ENCODE assay signal across 35 mouse cellular contexts in genomic region chr5:123130030-123130813, GRCm38 (mm10). TPM values are rescaled to one million over a fixed set of nuclear protein-coding genes. Genes with fewer than 3 reads are reported as not detected.
DNase-seq lines count a peak whose midpoint lies in the region; ATAC-seq and TF ChIP-seq lines count a peak whose summit lies in the region.
"Had no signal": no experiment of that assay in that cellular context is flagged by ENCODE, and none has a peak within 500 bp of the region (broad histone marks: within the 10 kb centered on the region; RNA-seq: fewer than 3 reads in every experiment).

No protein-coding gene starts in this region.

- no peak for DNase-seq in hindbrain, postnatal 0 days (ENCODE audit: low spot score)
- no peak for DNase-seq in midbrain, postnatal 0 days (ENCODE audit: low spot score)
- DNase-seq in midbrain, embryonic 11.5 days (ENCODE audit: low spot score, missing footprints) = no peak
- DNase-seq: adrenal gland, adult 2 months; adrenal gland, postnatal 36 days; cerebellum, adult 9-10 months; forebrain, postnatal 0 days; gastrocnemius, postnatal 14 days; kidney, adult 9 months; kidney, postnatal 14 days; liver, postnatal 0 days; right cerebral cortex, postnatal 4 days; thymus, postnatal 25 days had no signal

- no peak for TF ChIP-seq CTCF in hindbrain, postnatal 0 days (IDR thresholded peaks at IDR 0.05; ENCODE audit: low read depth)
- TF ChIP-seq CTCF in midbrain, postnatal 0 days (IDR thresholded peaks at IDR 0.05) = no peak
- TF ChIP-seq CTCF in bone marrow, adult 2 months (IDR thresholded peaks at IDR 0.05; ENCODE audit: control insufficient read depth, insufficient read depth, low read length) = no peak
- TF ChIP-seq CTCF in small intestine, adult 2 months (IDR thresholded peaks at IDR 0.05; ENCODE audit: extremely low read depth, insufficient read length, insufficient replicate concordance, low read depth, low read length) = no peak

- H3K9me3 ChIP-seq in hindbrain, embryonic 13.5 days = no peaks in the 10 kb centered on the region
- H3K9me3 ChIP-seq in hindbrain, postnatal 0 days (ENCODE audit: low read length) = no peaks in the 10 kb centered on the region
- no peaks in the 10 kb centered on the region for H3K9me3 ChIP-seq in midbrain, postnatal 0 days (ENCODE audit: low read length)
- H3K9me3 ChIP-seq in midbrain, embryonic 11.5 days (ENCODE audit: control insufficient read depth, low read length) = no peaks in the 10 kb centered on the region
- no peaks in the 10 kb centered on the region for H3K9me3 ChIP-seq in kidney, embryonic 14.5 days (ENCODE audit: control insufficient read depth, low read length)
- H3K9me3 ChIP-seq: embryonic facial prominence, embryonic 13.5 days; forebrain, embryonic 10.5 days; heart, embryonic 10.5 days; heart, embryonic 15.5 days; hindbrain, embryonic 12.5 days; limb, embryonic 13.5 days; midbrain, embryonic 12.5 days; neural tube, embryonic 13.5 days; stomach, embryonic 15.5 days had no signal

- ATAC-seq in hindbrain, embryonic 13.5 days (ENCODE audit: low FRiP score) = no peak
- no peak for ATAC-seq in hindbrain, postnatal 0 days
- ATAC-seq in midbrain, postnatal 0 days (ENCODE audit: low FRiP score) = no peak
- no peak for ATAC-seq in midbrain, embryonic 11.5 days (ENCODE audit: low FRiP score)
- ATAC-seq in kidney, embryonic 14.5 days (ENCODE audit: low FRiP score, low TSS enrichment) = no peak
- ATAC-seq: activated CD4-positive, CD25-positive, alpha-beta regulatory T cell, adult 4 months; forebrain, postnatal 0 days; inflammation-experienced regulatory T-cells, adult 6 months; liver, postnatal 0 days had no signal

- peak overlapping the region; percentile 35 for H3K9ac ChIP-seq in hindbrain, embryonic 13.5 days
- no peak overlapping the region for H3K9ac ChIP-seq in hindbrain, postnatal 0 days (replicated peaks; ENCODE audit: low read length)
- 0 out of 2 replicates have a peak overlapping the region, but pooled peaks have one; percentile 19 for H3K9ac ChIP-seq in midbrain, postnatal 0 days (replicated peaks; ENCODE audit: low read length, poor library complexity, severe bottlenecking)
- no peak overlapping the region for H3K9ac ChIP-seq in midbrain, embryonic 11.5 days (ENCODE audit: low read length)
- H3K9ac ChIP-seq in kidney, embryonic 14.5 days (ENCODE audit: low read depth, low read length) = no peak overlapping the region
- H3K9ac ChIP-seq: embryonic facial prominence, embryonic 13.5 days; forebrain, postnatal 0 days; heart, embryonic 15.5 days; hindbrain, embryonic 12.5 days; limb, embryonic 13.5 days; liver, postnatal 0 days; midbrain, embryonic 12.5 days; neural tube, embryonic 13.5 days; stomach, embryonic 15.5 days had no signal

- H3K4me2 ChIP-seq in hindbrain, embryonic 13.5 days = no peak overlapping the region
- no peak overlapping the region for H3K4me2 ChIP-seq in hindbrain, postnatal 0 days (ENCODE audit: low read depth, low read length)
- H3K4me2 ChIP-seq in midbrain, postnatal 0 days (ENCODE audit: low read depth, low read length, poor library complexity, severe bottlenecking) = no peak overlapping the region
- H3K4me2 ChIP-seq in midbrain, embryonic 11.5 days = no peak overlapping the region
- no peak overlapping the region for H3K4me2 ChIP-seq in kidney, embryonic 14.5 days (replicated peaks; ENCODE audit: low read depth, low read length)
- H3K4me2 ChIP-seq: embryonic facial prominence, embryonic 13.5 days; heart, embryonic 15.5 days; hindbrain, embryonic 12.5 days; limb, embryonic 13.5 days; midbrain, embryonic 12.5 days; neural tube, embryonic 13.5 days; stomach, embryonic 15.5 days had no signal

- 87% methylated on average over 9 of the region's 9 CpGs for WGBS in hindbrain, embryonic 13.5 days
- 89% methylated on average over 9 of the region's 9 CpGs for whole genome bisulfite sequencing in hindbrain, postnatal 0 days
- 86% methylated on average over 9 of the region's 9 CpGs for WGBS in midbrain, postnatal 0 days
- WGBS in midbrain, embryonic 11.5 days = 89% methylated on average over 9 of the region's 9 CpGs
- 81% methylated on average over 9 of the region's 9 CpGs for WGBS in bone marrow, adult 2 months
- 69% methylated on average over 9 of the region's 9 CpGs for WGBS in small intestine, adult 2 months
- WGBS in kidney, embryonic 14.5 days = 87% methylated on average over 9 of the region's 9 CpGs

- no peak for TF ChIP-seq POLR2A in bone marrow, adult 2 months (IDR thresholded peaks at IDR 0.05; ENCODE audit: borderline replicate concordance, control insufficient read depth, low read depth, low read length)
- TF ChIP-seq POLR2A in small intestine, adult 2 months (IDR thresholded peaks at IDR 0.05; ENCODE audit: low read depth, low read length) = no peak

- H3K4me1 ChIP-seq in hindbrain, embryonic 13.5 days (replicated peaks) = peaks cover 46% of the 10 kb centered on the region
- peaks cover 28% of the 10 kb centered on the region for H3K4me1 ChIP-seq in hindbrain, postnatal 0 days (ENCODE audit: insufficient read depth, low read length)
- H3K4me1 ChIP-seq in midbrain, postnatal 0 days (ENCODE audit: insufficient read depth, low read length) = peaks cover 13% of the 10 kb centered on the region; the same call in 1 of the 2 replicates
- peaks cover 31% of the 10 kb centered on the region for H3K4me1 ChIP-seq in midbrain, embryonic 11.5 days (ENCODE audit: control insufficient read depth, insufficient read depth, low read length)
- peaks cover 7% of the 10 kb centered on the region; the same call in 1 of the 2 replicates for H3K4me1 ChIP-seq in bone marrow, adult 2 months (ENCODE audit: control insufficient read depth, insufficient read depth, low read length)
- H3K4me1 ChIP-seq in small intestine, adult 2 months (ENCODE audit: control insufficient read depth, insufficient read depth, insufficient read length, low read length) = peaks cover 22% of the 10 kb centered on the region
- peaks cover 34% of the 10 kb centered on the region for H3K4me1 ChIP-seq in kidney, embryonic 14.5 days (ENCODE audit: control insufficient read depth, insufficient read depth, low read length)

- H3K36me3 ChIP-seq in hindbrain, embryonic 13.5 days = peaks cover 76% of the 10 kb centered on the region
- H3K36me3 ChIP-seq in hindbrain, postnatal 0 days (ENCODE audit: insufficient read depth, low read length) = no peaks in the 10 kb centered on the region; the same call in 1 of the 2 replicates
- no peaks in the 10 kb centered on the region for H3K36me3 ChIP-seq in midbrain, postnatal 0 days (ENCODE audit: insufficient read depth, low read length)
- peaks cover 6% of the 10 kb centered on the region; the same call in 1 of the 2 replicates for H3K36me3 ChIP-seq in midbrain, embryonic 11.5 days (ENCODE audit: control insufficient read depth, insufficient read depth, low read length)
- peaks cover 9% of the 10 kb centered on the region for H3K36me3 ChIP-seq in small intestine, adult 2 months (ENCODE audit: control insufficient read depth, insufficient read depth, low read length)
- peaks cover 8% of the 10 kb centered on the region; the same call in 1 of the 2 replicates for H3K36me3 ChIP-seq in kidney, embryonic 14.5 days (ENCODE audit: control insufficient read depth, insufficient read depth, low read length)
- H3K36me3 ChIP-seq: heart, embryonic 15.5 days; stomach, embryonic 15.5 days had no signal

- no peak overlapping the region for H3K4me3 ChIP-seq in hindbrain, embryonic 13.5 days
- H3K4me3 ChIP-seq in hindbrain, postnatal 0 days (ENCODE audit: low read length) = no peak overlapping the region
- no peak overlapping the region for H3K4me3 ChIP-seq in midbrain, postnatal 0 days (ENCODE audit: low read depth, low read length)
- no peak overlapping the region for H3K4me3 ChIP-seq in midbrain, embryonic 11.5 days (ENCODE audit: low read depth, low read length)
- no peak overlapping the region for H3K4me3 ChIP-seq in bone marrow, adult 2 months (replicated peaks; ENCODE audit: control insufficient read depth, low read depth, low read length)
- H3K4me3 ChIP-seq in small intestine, adult 2 months (ENCODE audit: low read depth, low read length) = peak overlapping the region; percentile 16; the same call in 1 of the 2 replicates
- H3K4me3 ChIP-seq in kidney, embryonic 14.5 days (ENCODE audit: low read length) = no peak overlapping the region
- H3K4me3 ChIP-seq: embryonic facial prominence, embryonic 13.5 days; forebrain, embryonic 10.5 days; heart, embryonic 10.5 days; heart, embryonic 15.5 days; hindbrain, embryonic 12.5 days; limb, embryonic 13.5 days; midbrain, embryonic 12.5 days; neural tube, embryonic 13.5 days; stomach, embryonic 15.5 days had no signal

- H3K27me3 ChIP-seq in hindbrain, embryonic 13.5 days = no peaks in the 10 kb centered on the region
- H3K27me3 ChIP-seq in hindbrain, postnatal 0 days (ENCODE audit: insufficient read depth, low read length) = no peaks in the 10 kb centered on the region
- no peaks in the 10 kb centered on the region for H3K27me3 ChIP-seq in midbrain, postnatal 0 days (ENCODE audit: insufficient read depth, low read length)
- no peaks in the 10 kb centered on the region for H3K27me3 ChIP-seq in midbrain, embryonic 11.5 days (ENCODE audit: control insufficient read depth, insufficient read depth, low read length)
- H3K27me3 ChIP-seq in small intestine, adult 2 months (ENCODE audit: control insufficient read depth, insufficient read depth, low read length) = no peaks in the 10 kb centered on the region
- H3K27me3 ChIP-seq in kidney, embryonic 14.5 days (ENCODE audit: control insufficient read depth, insufficient read depth, low read length) = no peaks in the 10 kb centered on the region
- H3K27me3 ChIP-seq: embryonic facial prominence, embryonic 13.5 days; heart, embryonic 15.5 days; hindbrain, embryonic 12.5 days; limb, embryonic 13.5 days; neural tube, embryonic 13.5 days; stomach, embryonic 15.5 days had no signal

- H3K27ac ChIP-seq in hindbrain, embryonic 13.5 days = no peak overlapping the region
- H3K27ac ChIP-seq in hindbrain, postnatal 0 days = no peak overlapping the region
- H3K27ac ChIP-seq in midbrain, postnatal 0 days (ENCODE audit: low read depth, low read length) = no peak overlapping the region
- H3K27ac ChIP-seq in midbrain, embryonic 11.5 days (ENCODE audit: low read depth, low read length) = no peak overlapping the region
- peak overlapping the region; percentile 98; the same call in 1 of the 2 replicates for H3K27ac ChIP-seq in bone marrow, adult 2 months (ENCODE audit: control insufficient read depth, insufficient read depth, low read depth, low read length, poor library complexity)
- peak overlapping the region; percentile 57 for H3K27ac ChIP-seq in small intestine, adult 2 months (ENCODE audit: insufficient read depth, low read depth, low read length)
- no peak overlapping the region for H3K27ac ChIP-seq in kidney, embryonic 14.5 days (ENCODE audit: low read depth, low read length)
- H3K27ac ChIP-seq: embryonic facial prominence, embryonic 13.5 days; forebrain, embryonic 10.5 days; heart, embryonic 10.5 days; heart, embryonic 15.5 days; hindbrain, embryonic 12.5 days; limb, embryonic 13.5 days; midbrain, embryonic 12.5 days; neural tube, embryonic 13.5 days; stomach, embryonic 15.5 days had no signal

RNA-seq across cellular contexts. Expression of gene Rhof, which starts 2.3 kb away (rescaled TPM):
- 5.1 and 5.8 TPM in 2 replicates for polyA plus RNA-seq in hindbrain, embryonic 13.5 days (2015; fragmentation: Nextera tagmentation; extraction: Ambion mirVana)
- 43.5 and 44.4 TPM in 2 replicates for total RNA-seq in hindbrain, postnatal 0 days (2014; rRNA removed)
- 36.6 and 36.8 TPM in 2 replicates for polyA plus RNA-seq in hindbrain, postnatal 0 days (2015; fragmentation: Nextera tagmentation; extraction: Ambion mirVana)
- 37.2 and 47.8 TPM in 2 replicates for total RNA-seq in midbrain, postnatal 0 days (2014; rRNA removed)
- 41.7 and 45.3 TPM in 2 replicates for polyA plus RNA-seq in midbrain, postnatal 0 days (2015; fragmentation: Nextera tagmentation; extraction: Ambion mirVana)
- polyA plus RNA-seq in midbrain, embryonic 11.5 days (2014; fragmentation: Nextera tagmentation; extraction: Ambion mirVana) = 1.6 TPM in 2 replicates
- 4.0 and 7.2 TPM in 2 replicates for polyA plus RNA-seq in bone marrow, adult 2 months (2011; ENCODE audit: insufficient read depth, insufficient read length, low replicate concordance, missing spikeins)
- polyA plus RNA-seq in small intestine, adult 2 months (2012; rRNA removed) = 28.0 and 91.6 TPM in 2 replicates
- polyA plus RNA-seq in kidney, embryonic 14.5 days (2014; fragmentation: Nextera tagmentation; extraction: Ambion mirVana) = 2.0 and 3.2 TPM in 2 replicates

RNA-seq across cellular contexts. Expression of gene Setd1b, which starts 11.8 kb away (rescaled TPM):
- 12.9 and 13.1 TPM in 2 replicates for polyA plus RNA-seq in hindbrain, embryonic 13.5 days (2015; fragmentation: Nextera tagmentation; extraction: Ambion mirVana)
- total RNA-seq in hindbrain, postnatal 0 days (2014; rRNA removed) = 4.8 TPM in 2 replicates
- polyA plus RNA-seq in hindbrain, postnatal 0 days (2015; fragmentation: Nextera tagmentation; extraction: Ambion mirVana) = 7.1 and 7.2 TPM in 2 replicates
- 5.3 and 5.9 TPM in 2 replicates for total RNA-seq in midbrain, postnatal 0 days (2014; rRNA removed)
- 7.2 and 8.8 TPM in 2 replicates for polyA plus RNA-seq in midbrain, postnatal 0 days (2015; fragmentation: Nextera tagmentation; extraction: Ambion mirVana)
- polyA plus RNA-seq in midbrain, embryonic 11.5 days (2014; fragmentation: Nextera tagmentation; extraction: Ambion mirVana) = 9.8 and 10.0 TPM in 2 replicates
- 27.7 and 34.2 TPM in 2 replicates for polyA plus RNA-seq in bone marrow, adult 2 months (2011; ENCODE audit: insufficient read depth, insufficient read length, low replicate concordance, missing spikeins)
- 10.7 and 18.5 TPM in 2 replicates for polyA plus RNA-seq in small intestine, adult 2 months (2012; rRNA removed)
- 16.6 and 16.7 TPM in 2 replicates for polyA plus RNA-seq in kidney, embryonic 14.5 days (2014; fragmentation: Nextera tagmentation; extraction: Ambion mirVana)

RNA-seq across cellular contexts. Expression of gene Psmd9, which starts 39.0 kb away (rescaled TPM):
- 76.0 and 79.3 TPM in 2 replicates for polyA plus RNA-seq in hindbrain, embryonic 13.5 days (2015; fragmentation: Nextera tagmentation; extraction: Ambion mirVana)
- total RNA-seq in hindbrain, postnatal 0 days (2014; rRNA removed) = 28.5 and 30.8 TPM in 2 replicates
- polyA plus RNA-seq in hindbrain, postnatal 0 days (2015; fragmentation: Nextera tagmentation; extraction: Ambion mirVana) = 86.1 and 87.2 TPM in 2 replicates
- 26.1 and 26.5 TPM in 2 replicates for total RNA-seq in midbrain, postnatal 0 days (2014; rRNA removed)
- polyA plus RNA-seq in midbrain, postnatal 0 days (2015; fragmentation: Nextera tagmentation; extraction: Ambion mirVana) = 76.3 and 81.8 TPM in 2 replicates
- polyA plus RNA-seq in midbrain, embryonic 11.5 days (2014; fragmentation: Nextera tagmentation; extraction: Ambion mirVana) = 59.6 and 60.7 TPM in 2 replicates
- 70.7 and 83.3 TPM in 2 replicates for polyA plus RNA-seq in bone marrow, adult 2 months (2011; ENCODE audit: insufficient read depth, insufficient read length, low replicate concordance, missing spikeins)
- 12.5 and 21.9 TPM in 2 replicates for polyA plus RNA-seq in small intestine, adult 2 months (2012; rRNA removed)
- 73.9 and 79.4 TPM in 2 replicates for polyA plus RNA-seq in kidney, embryonic 14.5 days (2014; fragmentation: Nextera tagmentation; extraction: Ambion mirVana)

RNA-seq across cellular contexts. Expression of gene Hpd, which starts 52.3 kb away (rescaled TPM):
- not detected in 2 replicates for polyA plus RNA-seq in hindbrain, embryonic 13.5 days (2015; fragmentation: Nextera tagmentation; extraction: Ambion mirVana)
- not detected in 2 replicates for total RNA-seq in hindbrain, postnatal 0 days (2014; rRNA removed)
- polyA plus RNA-seq in hindbrain, postnatal 0 days (2015; fragmentation: Nextera tagmentation; extraction: Ambion mirVana) = not detected in 2 replicates
- not detected in 2 replicates for total RNA-seq in midbrain, postnatal 0 days (2014; rRNA removed)
- not detected in 2 replicates for polyA plus RNA-seq in midbrain, postnatal 0 days (2015; fragmentation: Nextera tagmentation; extraction: Ambion mirVana)
- polyA plus RNA-seq in midbrain, embryonic 11.5 days (2014; fragmentation: Nextera tagmentation; extraction: Ambion mirVana) = not detected in 2 replicates
- 3.2 and 21.0 TPM in 2 replicates for polyA plus RNA-seq in bone marrow, adult 2 months (2011; ENCODE audit: insufficient read depth, insufficient read length, low replicate concordance, missing spikeins)
- polyA plus RNA-seq in small intestine, adult 2 months (2012; rRNA removed) = 5.5 and 19.6 TPM in 2 replicates
- polyA plus RNA-seq in kidney, embryonic 14.5 days (2014; fragmentation: Nextera tagmentation; extraction: Ambion mirVana) = not detected in 2 replicates
- total RNA-seq: ES-E14; forebrain, postnatal 0 days; gastrocnemius, postnatal 14 days; granulocyte monocyte progenitor cell, adult 5-6 weeks; heart, postnatal 25 days; layer of hippocampus, postnatal 14 days; left cerebral cortex, adult 8-10 months; left cerebral cortex, postnatal 36 days had no signal
- polyA plus RNA-seq: activated CD4-positive, CD25-positive, alpha-beta regulatory T cell, adult 4 months; embryonic facial prominence, embryonic 13.5 days; forebrain, postnatal 0 days; heart, embryonic 15.5 days; hindbrain, embryonic 12.5 days; inflammation-experienced regulatory T-cells, adult 6 months; limb, embryonic 13.5 days; macrophage; midbrain, embryonic 12.5 days; neural tube, embryonic 13.5 days had no signal

Comparison
In these comparisons a context has a peak if more than half of its experiments do, and no peak if none do; other contexts are left out.
1. H3K9ac ChIP-seq: peak in hindbrain, embryonic 13.5 days (single experiment) and midbrain, postnatal 0 days (single experiment); none in hindbrain, postnatal 0 days (single experiment), midbrain, embryonic 11.5 days (single experiment) and kidney, embryonic 14.5 days (single experiment).
2. H3K27ac ChIP-seq: peak in bone marrow, adult 2 months (single experiment) and small intestine, adult 2 months (single experiment); none in hindbrain, embryonic 13.5 days (single experiment), hindbrain, postnatal 0 days (single experiment), midbrain, postnatal 0 days (single experiment), midbrain, embryonic 11.5 days (single experiment) and kidney, embryonic 14.5 days (single experiment).